Mouse (Mus musculus) gastrocnemius, adult 2 months (tissue): Measurements from ENCODE around the gene Gpbar1. TPM values are rescaled to one million over a fixed set of nuclear protein-coding genes. Genes with fewer than 3 reads are reported as not detected.

Source experiments
- DNase-seq: peaks from one replicate; pipeline ENCODE4 v3.0.0; 2022
- H3K27ac ChIP-seq: fragments of 200-600 bp; 2 replicates; pipeline ENCODE4 v1.8.1; 2022; ENCODE audit warnings: mild to moderate bottlenecking
- H3K4me3 ChIP-seq: fragments of 200-600 bp; 2 replicates; pipeline ENCODE4 v1.8.1; 2022; ENCODE audit warnings: mild to moderate bottlenecking, moderate library complexity
- CTCF ChIP-seq: fragments of 200-600 bp; IDR thresholded peaks from 2 replicates; pipeline ENCODE4 v1.8.1; 2022; ENCODE audit warnings: antibody characterized with exemption, mild to moderate bottlenecking, moderate library complexity
- intact Hi-C: fragments of 180-260 bp; cut with DNase I; formaldehyde crosslinking; loops from one replicate; pipeline ENCODE4 v1.15.1; 2025
- long read RNA-seq, 2 experiments: library from polyadenylated mRNA; stranded (forward); transcript quantifications; one replicate each; pipeline ENCODE4 v2.0.0; 2021
- total RNA-seq, 2 experiments: library from RNA; stranded (reverse); gene quantifications; 2 replicates each; pipeline ENCODE4 v1.2.3; 2021

The Gpbar1 gene
- total RNA-seq: not detected
- long read RNA-seq, experiment 1: 0 reads
- long read RNA-seq, experiment 2: 0 reads

DNA sequence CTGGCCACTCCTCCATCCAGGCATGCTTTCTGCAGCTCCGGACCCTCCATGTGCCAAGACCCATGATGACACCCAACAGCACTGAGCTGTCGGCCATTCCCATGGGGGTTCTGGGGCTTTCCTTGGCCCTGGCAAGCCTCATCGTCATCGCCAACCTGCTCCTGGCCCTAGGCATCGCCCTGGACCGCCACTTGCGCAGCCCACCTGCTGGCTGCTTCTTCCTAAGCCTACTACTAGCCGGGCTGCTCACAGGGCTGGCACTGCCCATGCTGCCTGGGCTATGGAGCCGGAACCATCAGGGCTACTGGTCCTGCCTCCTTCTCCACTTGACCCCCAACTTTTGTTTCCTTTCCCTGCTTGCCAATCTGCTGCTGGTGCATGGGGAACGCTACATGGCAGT lies at the start of gene Gpbar1:
Gene Gpbar1 (plus strand): TSS at position 13 of the 400 bp plus-strand sequence.
- intact Hi-C loops: no loop called here
- DNase-seq: no peak
- Histone ChIP-seq H3K4me3 (no peak within 1 kb of the TSS), H3K27ac (no peak within 1 kb of the TSS)
- TF ChIP-seq CTCF: no peak

DNA sequence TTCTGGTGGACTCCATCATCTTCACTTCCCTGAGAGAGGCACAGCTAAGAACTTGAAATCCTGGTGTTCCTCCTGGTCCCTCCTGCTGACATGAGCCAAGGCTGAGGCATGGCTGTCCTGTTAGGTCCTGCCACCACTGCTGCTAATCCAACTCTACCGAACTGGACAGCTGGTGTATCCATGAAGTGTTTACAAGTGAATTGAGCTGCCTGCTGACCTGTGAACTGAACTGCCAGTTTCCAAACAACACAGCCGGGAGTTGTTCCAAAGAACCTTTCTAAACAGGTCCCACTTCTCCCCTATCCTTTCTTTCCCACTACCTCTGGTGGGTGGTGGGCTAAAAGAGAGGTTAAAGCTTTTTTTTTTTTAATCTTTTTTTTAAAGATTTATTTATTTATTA lies 48.4 kb upstream of the Gpbar1 start:
- no peak overlapping the region for H3K4me3 ChIP-seq
- DNase-seq: no peak
- H3K27ac ChIP-seq: no peak overlapping the region
- intact Hi-C loops: no loop called here
- TF ChIP-seq CTCF: no peak

DNA sequence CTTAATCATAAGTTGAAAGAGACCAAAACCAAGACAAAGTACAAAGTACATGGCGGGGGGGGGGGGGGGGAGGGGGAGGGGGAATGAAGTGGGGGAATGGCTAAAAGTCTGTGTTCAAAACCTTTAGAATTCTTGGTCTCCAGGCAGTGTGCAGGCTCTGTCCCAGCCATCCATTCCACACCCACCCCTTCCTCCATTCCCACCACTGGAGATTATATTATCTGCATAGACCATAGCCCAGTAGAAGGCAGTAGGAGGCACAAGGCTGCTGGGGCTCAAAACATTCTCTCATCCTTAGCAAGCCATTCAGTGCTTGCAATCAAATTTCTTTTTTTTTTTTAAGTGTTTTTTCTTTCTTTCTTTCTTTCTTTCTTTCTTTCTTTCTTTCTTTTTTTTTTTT lies 47.4 kb upstream of the Gpbar1 start:
- DNase-seq: no peak
- no peak overlapping the region for H3K4me3 ChIP-seq
- intact Hi-C loops: no loop called here
- H3K27ac ChIP-seq: no peak overlapping the region
- no peak for TF ChIP-seq CTCF

DNA sequence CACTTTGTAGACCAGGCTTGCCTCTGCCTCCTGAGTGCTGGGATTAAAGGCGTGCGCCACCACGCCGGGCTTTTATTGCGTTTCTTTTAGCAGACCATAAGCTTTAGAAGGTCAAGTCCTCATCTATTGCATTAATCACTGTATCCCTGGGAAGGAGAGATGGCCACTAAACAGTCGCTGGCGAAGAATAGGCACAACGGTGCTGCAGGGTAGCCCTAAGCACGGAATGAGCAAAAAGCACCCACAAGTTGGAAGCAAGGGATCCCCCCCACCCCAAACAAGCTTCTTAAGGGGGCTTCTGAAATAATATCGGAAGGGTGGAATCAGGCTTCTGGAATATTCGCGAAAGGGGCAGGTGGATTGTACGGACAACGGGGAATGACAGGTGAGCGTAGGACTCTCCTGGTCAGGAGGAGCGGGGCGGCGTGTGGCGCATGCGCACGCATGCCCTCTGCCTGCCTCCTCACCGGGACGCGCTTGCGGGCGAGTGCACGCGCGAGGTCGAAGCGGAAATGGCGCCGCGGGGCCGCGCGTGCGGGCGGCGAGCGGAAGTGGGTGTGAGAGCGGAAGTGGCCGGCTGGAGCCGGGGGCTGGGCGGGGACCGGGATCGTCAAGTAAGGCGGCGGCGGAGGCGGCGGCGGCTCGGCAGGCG lies 42.3 kb upstream of the Gpbar1 start, which contains the start of gene Arpc2:
Gene Arpc2 (plus strand): TSS at position 147 of the 652 bp plus-strand sequence.
- no peak for TF ChIP-seq CTCF
- Histone ChIP-seq H3K4me3 (peak within 1 kb of the TSS; percentile 85), H3K27ac (peak within 1 kb of the TSS; percentile 93)
- intact Hi-C loops: loop anchor here (2.0 kb wide), 1 partner anchor 49 kb away; the partner anchor contains the start of genes Aamp and Pnkd
- peak; percentile 98 for DNase-seq

DNA sequence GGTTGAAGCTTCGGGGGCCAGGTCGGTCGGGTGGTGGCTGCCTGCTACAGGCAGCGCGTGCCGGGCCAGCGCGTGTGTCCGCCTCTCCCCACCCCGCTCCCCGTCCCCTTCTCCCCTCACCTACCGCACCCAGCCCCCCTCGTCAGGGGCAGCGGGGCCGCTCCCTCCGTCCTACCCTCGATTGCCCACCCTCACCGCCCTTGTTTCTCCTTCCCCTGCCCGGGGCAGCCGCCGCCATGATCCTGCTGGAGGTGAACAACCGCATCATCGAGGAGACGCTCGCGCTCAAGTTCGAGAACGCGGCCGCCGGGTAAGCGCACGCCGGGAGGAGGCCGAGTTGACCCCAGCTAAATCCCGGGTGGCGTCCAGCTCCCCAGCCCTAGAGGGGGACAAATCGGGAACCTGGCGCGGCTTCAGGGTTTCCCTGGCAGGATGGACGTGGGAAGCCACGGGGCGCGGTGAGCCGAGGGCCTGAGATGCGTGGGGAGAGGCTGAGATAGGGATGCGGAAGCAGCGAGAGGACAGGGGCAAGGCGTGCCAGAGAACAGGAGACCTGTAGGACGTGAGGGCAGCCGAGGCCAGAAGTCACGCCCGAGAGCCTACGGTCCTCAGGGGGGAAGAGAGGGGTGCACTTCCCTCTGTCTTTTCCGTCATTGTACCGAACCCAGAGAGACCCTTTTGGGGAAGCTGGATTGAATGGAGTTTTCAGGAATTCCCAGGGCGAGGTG lies 41.6 kb upstream of the Gpbar1 start:
- peak overlapping the region; percentile 93 for H3K27ac ChIP-seq
- H3K4me3 ChIP-seq: peak overlapping the region; percentile 85
- intact Hi-C loops: loop anchor here (2.0 kb wide), 1 partner anchor 48 kb away; the partner anchor contains the start of genes Aamp and Pnkd
- DNase-seq: no peak
- no peak for TF ChIP-seq CTCF

DNA sequence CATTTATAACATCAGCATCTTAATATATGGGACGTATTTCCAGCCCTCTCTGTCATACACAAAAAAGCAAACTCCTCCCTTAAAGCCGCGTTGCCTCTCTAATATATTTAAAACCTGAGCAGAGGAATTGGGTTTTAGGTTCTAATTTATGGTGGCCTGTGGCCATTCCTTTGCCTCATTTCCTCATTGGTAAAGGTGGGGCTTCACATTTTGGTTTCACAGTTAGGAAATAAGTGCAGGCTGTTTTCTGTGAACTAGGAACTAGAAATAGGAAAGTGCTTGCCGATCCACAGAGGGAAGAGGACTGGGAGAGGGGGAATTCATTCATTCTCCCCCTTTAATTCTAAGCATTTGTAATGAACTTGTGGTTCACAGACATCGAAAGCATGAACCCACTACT lies 40.7 kb upstream of the Gpbar1 start:
- no peak for DNase-seq
- Histone ChIP-seq H3K4me3 (peak overlapping the region; percentile 85), H3K27ac (peak overlapping the region; percentile 93; the same call in 1 of the 2 replicates)
- intact Hi-C loops: loop anchor here (2.0 kb wide), 1 partner anchor 47 kb away; the partner anchor contains the start of genes Aamp and Pnkd
- TF ChIP-seq CTCF: no peak

DNA sequence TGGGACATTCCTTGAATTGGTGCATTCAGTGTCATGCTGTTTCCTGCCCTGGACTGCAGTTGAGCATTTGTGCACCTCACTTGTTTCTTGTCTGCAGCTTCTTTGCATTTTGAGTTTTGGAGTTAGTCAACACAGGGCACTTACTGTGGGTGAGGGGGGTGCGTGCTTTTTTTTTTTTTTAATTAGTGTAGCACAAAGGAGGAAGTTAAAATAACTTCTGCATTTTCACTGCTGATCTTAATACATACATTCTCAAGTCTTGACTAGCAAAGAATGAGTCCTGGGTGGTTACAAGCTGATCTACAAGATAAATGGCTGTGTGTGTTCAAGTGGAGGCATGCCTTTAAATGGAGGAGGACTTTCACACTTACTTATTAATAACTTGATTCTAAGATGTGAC lies 40.2 kb upstream of the Gpbar1 start:
- no peak for TF ChIP-seq CTCF
- DNase-seq: no peak
- intact Hi-C loops: no loop called here
- Histone ChIP-seq H3K27ac (peak overlapping the region; percentile 93; the same call in 1 of the 2 replicates), H3K4me3 (peak overlapping the region; percentile 85)

DNA sequence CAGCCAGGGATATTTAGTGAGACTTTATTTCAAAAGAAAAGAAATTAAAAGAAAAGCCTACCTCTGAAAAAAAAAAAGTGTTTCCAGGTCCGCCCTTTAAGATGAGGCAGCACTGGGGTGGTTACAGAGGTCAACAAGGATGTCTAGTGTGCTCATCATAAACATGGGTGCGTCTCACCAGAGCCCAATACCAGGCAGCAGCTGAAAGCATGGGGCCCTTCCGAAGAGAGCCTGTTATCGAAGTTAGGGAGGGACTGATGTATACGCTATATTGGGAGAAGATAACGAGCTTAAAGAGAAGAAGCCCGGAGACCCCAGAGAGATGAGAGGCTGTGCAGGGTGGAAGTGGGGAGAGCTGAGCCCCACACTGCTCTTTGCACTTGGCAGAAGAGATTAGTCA lies 39.2 kb upstream of the Gpbar1 start:
- intact Hi-C loops: no loop called here
- Histone ChIP-seq H3K4me3 (peak overlapping the region; percentile 85), H3K27ac (peak overlapping the region; percentile 59; the same call in 1 of the 2 replicates)
- DNase-seq: no peak
- no peak for TF ChIP-seq CTCF

DNA sequence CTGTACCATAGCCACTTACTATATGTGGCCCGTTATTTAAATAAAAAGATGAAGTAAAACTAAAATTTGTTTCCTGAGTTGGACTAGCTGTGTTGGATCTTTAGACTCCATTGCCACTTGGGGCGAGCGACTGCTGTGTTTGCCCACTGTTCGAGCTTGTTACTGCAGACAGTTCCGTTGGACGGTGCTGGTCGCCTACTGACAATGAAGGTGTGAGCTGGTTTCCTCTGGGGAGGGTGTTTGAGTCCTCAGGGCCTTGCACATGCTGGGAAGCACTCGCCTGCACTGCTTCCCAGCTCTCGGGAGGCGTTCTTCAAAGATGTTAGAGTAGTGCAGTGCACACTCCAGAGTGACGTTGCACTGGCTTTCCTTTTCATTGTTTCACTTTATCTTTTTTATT lies 38.7 kb upstream of the Gpbar1 start:
- Histone ChIP-seq H3K27ac (peak overlapping the region; percentile 59; the same call in 1 of the 2 replicates), H3K4me3 (peak overlapping the region; percentile 85)
- TF ChIP-seq CTCF: no peak
- no peak for DNase-seq
- intact Hi-C loops: no loop called here

DNA sequence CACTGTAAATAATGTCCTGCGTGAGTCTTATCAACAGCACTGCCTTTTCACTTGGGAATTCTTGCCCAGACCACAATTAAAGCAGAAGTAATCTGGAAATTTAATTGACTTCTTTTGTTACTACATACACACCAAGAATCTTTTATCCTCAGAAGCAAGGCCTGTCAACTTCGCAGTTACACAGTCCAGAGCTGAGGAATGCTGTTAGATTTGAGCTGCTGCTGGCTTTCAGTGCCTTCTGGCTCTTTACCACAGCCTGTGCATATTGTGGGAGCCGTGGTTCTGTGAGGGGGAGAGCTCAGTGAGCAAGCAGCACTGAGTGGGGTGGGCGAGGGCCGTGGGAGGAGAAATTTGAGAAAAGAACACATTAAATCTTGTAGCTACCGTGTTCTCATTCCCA lies 38.0 kb upstream of the Gpbar1 start:
- Histone ChIP-seq H3K27ac (peak overlapping the region; percentile 59; the same call in 1 of the 2 replicates), H3K4me3 (peak overlapping the region; percentile 85)
- no peak for TF ChIP-seq CTCF
- intact Hi-C loops: no loop called here
- no peak for DNase-seq

DNA sequence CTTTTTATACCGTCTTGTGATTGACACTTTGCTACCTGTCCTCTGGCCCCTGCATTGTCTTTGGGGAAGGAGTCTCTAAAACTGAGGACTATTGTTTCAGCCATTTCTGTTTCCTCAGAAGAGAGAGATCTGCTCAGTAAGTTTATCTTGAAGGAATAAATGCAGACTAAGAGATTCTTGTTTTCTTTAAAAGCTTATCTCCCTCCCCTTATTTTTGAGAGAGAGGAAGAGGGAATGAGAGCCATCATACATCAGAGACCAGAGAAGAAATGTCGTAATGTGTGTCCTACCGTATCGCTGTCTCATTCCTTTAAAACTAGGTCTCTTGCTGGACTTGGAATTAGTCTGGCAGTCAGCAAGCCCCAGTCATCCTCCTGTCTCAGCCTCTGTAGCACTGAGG lies 37.5 kb upstream of the Gpbar1 start:
- H3K27ac ChIP-seq: peak overlapping the region; percentile 59; the same call in 1 of the 2 replicates
- no peak for DNase-seq
- no peak for TF ChIP-seq CTCF
- intact Hi-C loops: no loop called here
- peak overlapping the region; percentile 11 for H3K4me3 ChIP-seq

DNA sequence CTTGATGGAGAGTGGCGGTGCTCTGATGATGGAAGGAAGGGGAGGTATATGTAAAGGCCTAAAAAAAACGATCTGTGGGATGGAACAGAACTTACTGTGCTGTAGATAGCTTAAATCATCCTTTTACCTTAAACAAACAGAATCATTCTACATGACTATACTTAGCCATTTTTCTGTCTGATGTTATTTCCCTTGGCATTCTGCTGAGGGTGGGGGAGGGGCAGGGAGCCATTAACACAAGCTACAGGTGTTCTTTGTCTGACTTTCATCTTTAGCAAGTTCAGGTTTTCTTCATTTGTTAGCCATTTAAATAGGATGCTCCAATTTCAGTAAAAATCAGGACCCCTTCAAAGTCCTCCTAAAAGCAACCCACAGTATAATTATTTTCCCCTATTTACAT lies 32.8 kb upstream of the Gpbar1 start:
- intact Hi-C loops: no loop called here
- H3K4me3 ChIP-seq: no peak overlapping the region
- H3K27ac ChIP-seq: no peak overlapping the region
- TF ChIP-seq CTCF: no peak
- no peak for DNase-seq

DNA sequence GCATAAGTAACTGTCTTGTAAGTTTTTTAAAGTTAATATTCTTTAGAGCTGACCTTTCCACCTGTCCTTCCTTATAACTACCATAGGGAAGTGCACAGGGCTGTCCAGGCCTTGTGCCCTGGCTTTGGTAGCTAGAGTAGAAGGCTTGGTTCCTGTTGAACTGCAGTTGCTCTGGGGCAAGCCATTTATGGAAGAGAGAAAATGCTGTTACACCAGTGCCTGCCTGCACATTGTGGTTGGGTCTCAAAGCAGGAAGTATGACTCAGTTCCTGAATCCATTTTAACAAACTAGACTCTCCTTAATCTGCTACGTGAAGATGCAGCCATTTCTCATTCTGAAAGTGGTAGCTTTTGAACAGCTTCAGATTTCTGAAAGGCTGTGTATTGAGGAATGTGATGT lies 29.6 kb upstream of the Gpbar1 start:
- DNase-seq: no peak
- peak overlapping the region; percentile 81 for H3K27ac ChIP-seq
- intact Hi-C loops: no loop called here
- peak overlapping the region; percentile 43 for H3K4me3 ChIP-seq
- no peak for TF ChIP-seq CTCF
